Mouse (Mus musculus) heart, embryonic 13.5 days (tissue): Measurements from ENCODE around the gene Pcbd2. TPM values are rescaled to one million over a fixed set of nuclear protein-coding genes. Genes with fewer than 3 reads are reported as not detected.

Experiments used
- ATAC-seq: fragments of 200-750 bp; cut with Nextera tagmentation; 2 replicates; pipeline ENCODE4 v1.8.0; 2017; ENCODE audit warnings: moderate TSS enrichment; ENCODE audit not compliant: insufficient number of reproducible peaks, low FRiP score, low TSS enrichment; ENCODE audit errors: extremely low read depth
- H3K27ac ChIP-seq: fragments of 300-500 bp; sonication (generic); replicated peaks from 2 replicates; pipeline ENCODE4 v1.5.1; 2015; ENCODE audit warnings: moderate library complexity, mild to moderate bottlenecking, inconsistent platforms
- H3K27me3 ChIP-seq: fragments of 300-500 bp; sonication (generic); replicated peaks from 2 replicates; pipeline ENCODE4 v1.6.1; 2015; ENCODE audit warnings: mild to moderate bottlenecking, inconsistent platforms
- H3K36me3 ChIP-seq: fragments of 300-500 bp; sonication (generic); 2 replicates; pipeline ENCODE4 v1.6.1; 2015; ENCODE audit warnings: mild to moderate bottlenecking, inconsistent platforms
- H3K4me1 ChIP-seq: fragments of 300-500 bp; sonication (generic); 2 replicates; pipeline ENCODE4 v1.6.1; 2015; ENCODE audit warnings: inconsistent platforms
- H3K4me2 ChIP-seq: fragments of 300-500 bp; sonication (generic); 2 replicates; pipeline ENCODE4 v1.6.1; 2015; ENCODE audit warnings: inconsistent platforms, mild to moderate bottlenecking, moderate library complexity
- H3K4me3 ChIP-seq: fragments of 300-500 bp; sonication (generic); 2 replicates; pipeline ENCODE4 v1.5.1; 2015; ENCODE audit warnings: moderate library complexity, mild to moderate bottlenecking, inconsistent platforms
- H3K9ac ChIP-seq: fragments of 300-500 bp; sonication (generic); 2 replicates; pipeline ENCODE4 v1.6.1; 2015; ENCODE audit warnings: inconsistent platforms, mild to moderate bottlenecking, moderate library complexity
- H3K9me3 ChIP-seq: fragments of 300-500 bp; sonication (generic); 2 replicates; pipeline ENCODE4 v1.6.1; 2016; ENCODE audit warnings: inconsistent platforms
- WGBS: fragments of 180-500 bp; shearing (Covaris S2); methylation state at CpG from one replicate; pipeline ENCODE4 v1.1.7; 2015; ENCODE audit warnings: mixed read lengths; 5-methylcytosine and 5-hydroxymethylcytosine counted together
- polyA plus RNA-seq: library from polyadenylated mRNA; unstranded; fragments of >200 nt; fragmentation: Nextera tagmentation; extraction: Ambion mirVana; gene quantifications from 2 replicates; pipeline ENCODE4 v1.2.1, GENCODE M21; 2015

Pcbd2 gene
- polyA plus RNA-seq, 1 experiment from 2014 or later: 52.2 TPM

DNA sequence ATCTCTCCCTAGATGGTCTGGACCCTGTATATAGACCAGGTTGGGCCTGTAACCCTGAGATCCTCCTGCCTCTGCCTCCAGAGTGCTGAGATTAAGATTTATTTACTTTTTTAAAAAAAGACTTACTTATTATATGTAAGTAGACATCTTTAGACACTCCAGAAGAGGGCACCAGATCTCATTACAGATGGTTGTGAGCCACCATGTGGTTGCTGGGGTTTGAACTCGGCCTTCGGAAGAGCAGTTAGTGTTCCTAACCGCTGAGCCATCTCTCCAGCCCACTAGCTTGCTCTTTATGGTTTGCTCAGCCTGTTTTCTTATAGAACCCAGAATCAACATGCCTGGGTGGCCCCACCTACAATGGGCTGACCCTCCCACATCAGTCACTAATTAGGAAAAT is 14.3 kb upstream of the Pcbd2 start:
- H3K36me3 ChIP-seq: peaks cover 5% of the 10 kb centered on the region
- no peak overlapping the region for H3K4me3 ChIP-seq
- H3K4me1 ChIP-seq: peaks cover 17% of the 10 kb centered on the region
- no peak overlapping the region for H3K9ac ChIP-seq
- H3K27ac ChIP-seq: no peak overlapping the region
- H3K9me3 ChIP-seq: no peaks in the 10 kb centered on the region
- WGBS: 84% methylated on average over 3 of the region's 3 CpGs
- H3K4me2 ChIP-seq: no peak overlapping the region
- ATAC-seq: no peak
- no peaks in the 10 kb centered on the region for H3K27me3 ChIP-seq

DNA sequence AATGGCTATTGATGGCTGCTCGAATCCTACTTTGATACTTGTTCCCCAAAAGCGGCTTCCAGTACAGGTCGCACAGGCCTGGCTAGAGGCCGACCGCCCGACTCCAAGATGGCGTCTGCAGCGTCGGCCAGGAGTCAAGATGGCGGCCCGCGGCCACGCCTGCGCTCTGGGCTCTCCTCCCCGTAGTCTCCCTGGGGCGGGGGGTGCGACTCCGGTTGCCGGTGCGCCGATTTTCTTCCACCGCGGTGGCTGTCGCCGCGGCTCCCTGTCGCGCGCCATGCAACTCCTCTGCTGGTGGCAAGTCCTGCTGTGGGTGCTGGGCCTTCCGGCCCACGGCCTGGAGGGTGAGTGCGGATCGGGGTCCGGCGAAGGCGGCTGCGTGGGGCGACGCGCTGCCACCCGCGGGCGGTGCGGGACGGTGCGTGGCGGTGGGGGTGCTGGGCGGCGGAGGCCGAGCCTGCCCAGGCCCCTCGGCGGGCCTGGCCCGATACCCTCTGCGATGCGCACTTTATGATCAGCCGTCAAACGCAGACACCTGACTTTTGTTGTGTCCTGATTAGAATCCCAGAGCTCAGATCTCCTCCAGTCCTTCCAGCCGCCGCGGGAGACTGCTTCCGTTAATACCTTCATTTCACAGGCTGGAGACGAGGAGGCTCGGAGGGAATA is 12.5 kb upstream of the Pcbd2 start, which contains the start of gene Txndc15:
TSS of gene Txndc15 (plus strand) at position 150 of the 666 bp plus-strand sequence.
- H3K36me3 ChIP-seq: peaks cover 23% of the 10 kb centered on the region
- H3K27me3 ChIP-seq: no peaks in the 10 kb centered on the region
- H3K4me2 ChIP-seq: peak within 1 kb of the TSS; percentile 76
- H3K4me3 ChIP-seq: peak within 1 kb of the TSS; percentile 80
- ATAC-seq: peak; percentile 88
- H3K9me3 ChIP-seq: no peaks in the 10 kb centered on the region
- H3K27ac ChIP-seq: peak within 1 kb of the TSS; percentile 83
- H3K4me1 ChIP-seq: peaks cover 9% of the 10 kb centered on the region
- 1% methylated on average over 61 of the region's 63 CpGs for WGBS
- H3K9ac ChIP-seq: peak within 1 kb of the TSS; percentile 92

- H3K27me3 ChIP-seq: no peaks in the 10 kb centered on the region
These were observed 12.0 kb upstream of the Pcbd2 start for GRCm38 (mm10) chr13:55715167-55715512.

GRCm38 (mm10) chr13:55715908-55716510 is 11.2 kb upstream of the Pcbd2 start:
- Histone ChIP-seq H3K4me2 (peak overlapping the region; percentile 76), H3K4me3 (0 out of 2 replicates have a peak overlapping the region, but pooled peaks have one; percentile 80), H3K27me3 (no peaks in the 10 kb centered on the region), H3K4me1 (peaks cover 7% of the 10 kb centered on the region), H3K27ac (no peak overlapping the region), H3K9ac (peak overlapping the region; percentile 92), H3K9me3 (no peaks in the 10 kb centered on the region), H3K36me3 (peaks cover 37% of the 10 kb centered on the region)
- WGBS: 85% methylated on average over 7 of the region's 7 CpGs
- ATAC-seq: no peak

More at GRCm38 (mm10) chr13:55715167-55715512, 12.0 kb upstream of the Pcbd2 start:
- Histone ChIP-seq H3K9me3 (no peaks in the 10 kb centered on the region), H3K4me2 (peak overlapping the region; percentile 76), H3K27ac (peak overlapping the region; percentile 83), H3K4me3 (peak overlapping the region; percentile 80), H3K4me1 (peaks cover 7% of the 10 kb centered on the region), H3K9ac (peak overlapping the region; percentile 92), H3K36me3 (peaks cover 28% of the 10 kb centered on the region)
- ATAC-seq: no peak
- WGBS: 7% methylated on average over 5 of the region's 5 CpGs

GRCm38 (mm10) chr13:55721516-55721915 is 5.7 kb upstream of the Pcbd2 start:
- Histone ChIP-seq H3K4me3 (no peak overlapping the region), H3K4me2 (no peak overlapping the region), H3K9ac (no peak overlapping the region), H3K27ac (no peak overlapping the region), H3K36me3 (peaks cover 82% of the 10 kb centered on the region), H3K4me1 (0 out of 2 replicates have a peak, but pooled peaks cover 2% of the 10 kb centered on the region), H3K9me3 (no peaks in the 10 kb centered on the region), H3K27me3 (no peaks in the 10 kb centered on the region)
- 78% methylated on average over 8 of the region's 8 CpGs for WGBS
- no peak for ATAC-seq

DNA sequence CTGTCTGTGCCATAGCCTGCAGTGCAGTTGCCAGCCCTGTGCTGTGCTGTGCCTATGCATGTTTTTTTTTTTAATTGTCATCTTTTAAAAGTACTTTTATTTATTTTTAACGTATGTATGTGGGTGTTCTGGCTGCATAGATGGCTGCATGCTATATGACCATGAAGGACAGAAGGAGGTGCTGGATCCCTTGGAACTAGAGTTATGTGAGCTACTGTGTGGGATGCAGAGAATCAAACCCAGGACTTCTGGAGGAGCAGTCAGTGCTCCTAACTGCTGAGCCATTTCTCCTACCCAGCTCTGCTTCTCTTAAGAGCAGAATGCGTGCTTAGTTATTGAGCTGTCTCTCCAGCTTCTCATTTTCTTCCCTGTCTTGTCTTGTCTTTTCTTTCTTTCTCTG is 5.2 kb upstream of the Pcbd2 start:
- WGBS: 94% methylated on average over 2 of the region's 2 CpGs
- no peak overlapping the region for H3K9ac ChIP-seq

GRCm38 (mm10) chr13:55726598-55727119 is 509 bp upstream of the Pcbd2 start:
- Histone ChIP-seq H3K9ac (peak overlapping the region; percentile 80), H3K27me3 (no peaks in the 10 kb centered on the region), H3K4me2 (peak overlapping the region; percentile 81), H3K4me1 (0 out of 2 replicates have a peak, but pooled peaks cover 3% of the 10 kb centered on the region), H3K4me3 (peak overlapping the region; percentile 65), H3K36me3 (peaks cover 39% of the 10 kb centered on the region), H3K9me3 (no peaks in the 10 kb centered on the region), H3K27ac (peak overlapping the region; percentile 93)
- 2% methylated on average over 4 of the region's 4 CpGs for WGBS
- no peak for ATAC-seq

More for the DNA sequence above, 5.2 kb upstream of the Pcbd2 start:
- no peak overlapping the region for H3K4me3 ChIP-seq
- H3K36me3 ChIP-seq: peaks cover 82% of the 10 kb centered on the region
- H3K27ac ChIP-seq: no peak overlapping the region
- H3K4me1 ChIP-seq: 0 out of 2 replicates have a peak, but pooled peaks cover 3% of the 10 kb centered on the region
- H3K27me3 ChIP-seq: no peaks in the 10 kb centered on the region
- no peaks in the 10 kb centered on the region for H3K9me3 ChIP-seq
- H3K4me2 ChIP-seq: no peak overlapping the region
- no peak for ATAC-seq

GRCm38 (mm10) chr13:55727839-55728238 is 671 bp downstream of the Pcbd2 start:
- H3K4me1 ChIP-seq: 0 out of 2 replicates have a peak, but pooled peaks cover 3% of the 10 kb centered on the region
- ATAC-seq: no peak
- H3K4me2 ChIP-seq: peak overlapping the region; percentile 81
- H3K9me3 ChIP-seq: no peaks in the 10 kb centered on the region
- H3K9ac ChIP-seq: peak overlapping the region; percentile 80
- H3K36me3 ChIP-seq: peaks cover 34% of the 10 kb centered on the region
- H3K4me3 ChIP-seq: peak overlapping the region; percentile 65
- no peaks in the 10 kb centered on the region for H3K27me3 ChIP-seq
- H3K27ac ChIP-seq: peak overlapping the region; percentile 93
- 2% methylated on average over 19 of the region's 19 CpGs for WGBS

- Histone ChIP-seq H3K9ac (no peak overlapping the region), H3K4me1 (0 out of 2 replicates have a peak, but pooled peaks cover 3% of the 10 kb centered on the region), H3K4me2 (no peak overlapping the region), H3K36me3 (peaks cover 9% of the 10 kb centered on the region; the same call in 1 of the 2 replicates), H3K4me3 (no peak overlapping the region), H3K27me3 (no peaks in the 10 kb centered on the region), H3K27ac (no peak overlapping the region), H3K9me3 (no peaks in the 10 kb centered on the region)
- WGBS: 87% methylated on average over 7 of the region's 7 CpGs
- ATAC-seq: no peak
These were observed 3.5 kb downstream of the Pcbd2 start for GRCm38 (mm10) chr13:55730716-55731115.

DNA sequence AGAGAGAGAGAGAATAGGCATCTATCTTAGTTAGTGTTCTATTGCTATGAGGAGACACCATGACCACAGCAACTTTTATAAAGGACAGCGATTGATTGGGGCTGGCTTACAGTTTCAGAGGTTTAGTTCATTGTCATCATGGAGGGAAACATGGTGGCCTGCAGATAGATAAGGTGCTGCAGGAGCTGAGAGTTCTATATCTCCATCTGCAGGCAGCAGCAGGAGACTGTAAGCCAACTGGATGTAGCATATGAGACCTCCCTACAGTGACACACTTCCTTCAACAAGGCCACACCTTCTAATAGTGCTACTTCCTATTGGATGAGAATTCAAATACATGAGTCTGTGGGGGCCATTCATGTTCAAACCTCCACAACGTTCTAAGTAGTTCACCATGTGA is 5.0 kb downstream of the Pcbd2 start:
- Histone ChIP-seq H3K27ac (no peak overlapping the region), H3K27me3 (no peaks in the 10 kb centered on the region), H3K4me2 (no peak overlapping the region), H3K9ac (no peak overlapping the region), H3K4me3 (no peak overlapping the region), H3K4me1 (no peaks in the 10 kb centered on the region), H3K9me3 (no peaks in the 10 kb centered on the region), H3K36me3 (peaks cover 3% of the 10 kb centered on the region; the same call in 1 of the 2 replicates)
- 74% methylated on average over 2 of the region's 2 CpGs for WGBS
- ATAC-seq: no peak

GRCm38 (mm10) chr13:55733628-55734502 is 6.7 kb downstream of the Pcbd2 start:
- Histone ChIP-seq H3K36me3 (peaks cover 3% of the 10 kb centered on the region; the same call in 1 of the 2 replicates), H3K27ac (no peak overlapping the region), H3K27me3 (no peaks in the 10 kb centered on the region), H3K9ac (no peak overlapping the region), H3K9me3 (no peaks in the 10 kb centered on the region), H3K4me1 (no peaks in the 10 kb centered on the region), H3K4me2 (no peak overlapping the region), H3K4me3 (no peak overlapping the region)
- no peak for ATAC-seq
- WGBS: 86% methylated on average over 22 of the region's 22 CpGs
